Mouse (Mus musculus): ENCODE results near the gene Prkcg.

Prkcg gene

GRCm38 (mm10) chr7:3365547-3366279 lies 76.7 kb downstream of the Prkcg start:
- no peak for DNase-seq (ENCODE audit: low read depth, low spot score)

GRCm38 (mm10) chr7:3366705-3367516 lies 77.9 kb downstream of the Prkcg start:
- no peak for DNase-seq (ENCODE audit: low read depth, low spot score)

GRCm38 (mm10) chr7:3367569-3367968 lies 78.6 kb downstream of the Prkcg start:
- no peak for DNase-seq (ENCODE audit: low read depth, low spot score)

GRCm38 (mm10) chr7:3368311-3368710 lies 79.3 kb downstream of the Prkcg start:
- no peak for DNase-seq (ENCODE audit: low read depth, low spot score)

- DNase-seq (ENCODE audit: low read depth, low spot score): no peak
Observed at GRCm38 (mm10) chr7:3369189-3369588, 80.2 kb downstream of the Prkcg start.

- no peak for DNase-seq (ENCODE audit: low read depth, low spot score)
Observed at GRCm38 (mm10) chr7:3370407-3370806, 81.4 kb downstream of the Prkcg start.

GRCm38 (mm10) chr7:3372376-3372775 lies 83.4 kb downstream of the Prkcg start:
- no peak for DNase-seq (ENCODE audit: low read depth, low spot score)

- DNase-seq (ENCODE audit: low read depth, low spot score): no peak
Observed at GRCm38 (mm10) chr7:3373754-3374153, 84.8 kb downstream of the Prkcg start.

- DNase-seq (ENCODE audit: low read depth, low spot score): no peak
Observed at GRCm38 (mm10) chr7:3376831-3377230, 87.9 kb downstream of the Prkcg start.

Data from mesoderm, embryonic 11.5 days (tissue).